Mouse (Mus musculus) forebrain, embryonic 13.5 days (tissue): ENCODE measurements around the gene Cep68. TPM values are rescaled to one million over a fixed set of nuclear protein-coding genes. Genes with fewer than 3 reads are reported as not detected.
A peak's percentile ranks its signal among the peaks of the same experiment; 100 is the strongest.

Experiments
- ATAC-seq: fragments of 200-750 bp; cut with Nextera tagmentation; 2 replicates; pipeline ENCODE4 v1.8.0; 2017
- H3K27ac ChIP-seq: fragments of 300-500 bp; sonication (generic); 2 replicates; pipeline ENCODE4 v1.5.1; 2015; ENCODE audit warnings: inconsistent platforms, mild to moderate bottlenecking, moderate library complexity
- H3K27me3 ChIP-seq: fragments of 300-500 bp; sonication (generic); 2 replicates; pipeline ENCODE4 v1.6.1; 2015; ENCODE audit warnings: mild to moderate bottlenecking, inconsistent platforms
- H3K36me3 ChIP-seq: fragments of 300-500 bp; sonication (generic); 2 replicates; pipeline ENCODE4 v1.6.1; 2015; ENCODE audit warnings: mild to moderate bottlenecking, inconsistent platforms; ENCODE audit not compliant: poor library complexity, severe bottlenecking
- H3K4me1 ChIP-seq: fragments of 300-500 bp; sonication (generic); 2 replicates; pipeline ENCODE4 v1.6.1; 2015; ENCODE audit warnings: inconsistent platforms
- H3K4me2 ChIP-seq: fragments of 300-500 bp; sonication (generic); 2 replicates; pipeline ENCODE4 v1.6.1; 2015; ENCODE audit warnings: inconsistent platforms, mild to moderate bottlenecking, moderate library complexity
- H3K4me3 ChIP-seq: fragments of 300-500 bp; sonication (generic); 2 replicates; pipeline ENCODE4 v1.5.1; 2015; ENCODE audit warnings: mild to moderate bottlenecking, inconsistent platforms
- H3K9ac ChIP-seq: fragments of 300-500 bp; sonication (generic); 2 replicates; pipeline ENCODE4 v1.6.1; 2015; ENCODE audit warnings: mild to moderate bottlenecking, inconsistent platforms
- H3K9me3 ChIP-seq: fragments of 300-500 bp; sonication (generic); replicated peaks from 2 replicates; pipeline ENCODE4 v1.6.1; 2016; ENCODE audit warnings: inconsistent platforms
- WGBS: fragments of 180-500 bp; shearing (Covaris S2); methylation state at CpG from one replicate; pipeline ENCODE4 v1.1.7; 2015; 5-methylcytosine and 5-hydroxymethylcytosine counted together
- polyA plus RNA-seq: library from polyadenylated mRNA; unstranded; fragments of >200 nt; fragmentation: Nextera tagmentation; extraction: Ambion mirVana; gene quantifications from 2 replicates; pipeline ENCODE4 v1.2.1, GENCODE M21; 2015

Cep68 gene
- polyA plus RNA-seq, 1 experiment from 2014 or later, result 25.0 TPM

- H3K27ac ChIP-seq, result no peak overlapping the region
- peaks cover 27% of the 10 kb centered on the region for H3K4me1 ChIP-seq
- peak overlapping the region; percentile 88; the same call in 1 of the 2 replicates for H3K4me2 ChIP-seq
- H3K4me3 ChIP-seq, result no peak overlapping the region
- 92% methylated on average over 6 of the region's 6 CpGs for WGBS
- no peak for ATAC-seq
- H3K9me3 ChIP-seq, result no peaks in the 10 kb centered on the region
- H3K9ac ChIP-seq, result no peak overlapping the region
- H3K27me3 ChIP-seq, result no peaks in the 10 kb centered on the region
- no peaks in the 10 kb centered on the region for H3K36me3 ChIP-seq
Measured at GRCm38 (mm10) chr11:20250476-20251178, 1.4 kb upstream of the Cep68 start.

DNA sequence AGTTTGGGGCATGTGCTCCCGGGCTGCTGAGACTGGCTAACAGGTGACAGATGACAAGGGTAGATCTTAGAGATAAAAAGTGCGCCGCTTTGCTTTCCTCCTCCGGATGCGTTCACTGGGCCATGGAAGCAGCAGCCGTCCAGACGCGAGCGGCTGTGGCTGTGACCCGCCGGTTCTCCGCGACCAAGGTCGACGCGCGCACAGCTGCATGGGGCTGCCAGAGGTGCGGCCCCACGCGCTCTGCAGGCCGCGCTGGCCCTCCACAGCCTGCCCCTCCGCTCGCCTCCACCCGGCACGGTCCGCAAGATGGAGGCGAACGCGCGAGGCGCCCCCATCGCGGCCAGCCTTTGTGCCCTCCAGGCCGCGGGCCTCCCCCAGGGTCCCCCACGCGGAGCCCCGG lies 389 bp downstream of the Cep68 start:
- under 1% methylated on average over 30 of the region's 39 CpGs for WGBS
- peak overlapping the region; percentile 95 for H3K9ac ChIP-seq
- peak overlapping the region; percentile 88 for H3K4me3 ChIP-seq
- H3K9me3 ChIP-seq, result no peaks in the 10 kb centered on the region
- peaks cover 9% of the 10 kb centered on the region for H3K36me3 ChIP-seq
- ATAC-seq, result peak; percentile 74
- peak overlapping the region; percentile 85 for H3K27ac ChIP-seq
- H3K4me1 ChIP-seq, result peaks cover 33% of the 10 kb centered on the region
- peak overlapping the region; percentile 88 for H3K4me2 ChIP-seq
- no peaks in the 10 kb centered on the region for H3K27me3 ChIP-seq

DNA sequence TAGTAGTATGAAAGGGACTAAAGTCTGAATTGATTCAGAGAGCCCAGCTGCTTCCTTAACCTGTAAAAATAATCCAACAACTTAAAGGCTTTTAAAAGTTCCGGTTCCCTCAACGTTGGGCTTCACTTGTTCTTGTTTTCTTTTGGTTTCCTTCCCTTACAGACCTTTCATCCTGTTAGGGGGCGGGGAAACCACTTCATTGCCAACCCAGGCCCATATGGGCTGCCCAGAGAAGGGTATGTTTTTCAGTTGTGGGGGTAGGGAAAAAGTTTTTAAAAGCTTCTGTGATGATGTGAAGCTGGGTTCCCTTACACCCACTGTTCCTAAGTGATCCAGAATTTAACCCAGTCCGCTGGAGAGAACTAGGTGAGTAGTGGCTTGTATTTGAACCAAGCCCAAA lies 952 bp downstream of the Cep68 start:
- WGBS, result 11% methylated on average over 4 of the region's 4 CpGs
- H3K9ac ChIP-seq, result peak overlapping the region; percentile 95

GRCm38 (mm10) chr11:20247146-20247855 lies 1.9 kb downstream of the Cep68 start:
- peaks cover 14% of the 10 kb centered on the region for H3K36me3 ChIP-seq
- ATAC-seq, result no peak
- no peak overlapping the region for H3K9ac ChIP-seq
- 85% methylated on average over 8 of the region's 8 CpGs for WGBS
- H3K27me3 ChIP-seq, result no peaks in the 10 kb centered on the region
- no peak overlapping the region for H3K4me3 ChIP-seq
- H3K4me2 ChIP-seq, result peak overlapping the region; percentile 88; the same call in 1 of the 2 replicates
- H3K4me1 ChIP-seq, result peaks cover 39% of the 10 kb centered on the region
- H3K27ac ChIP-seq, result no peak overlapping the region
- H3K9me3 ChIP-seq, result no peaks in the 10 kb centered on the region

More for the DNA sequence above, 952 bp downstream of the Cep68 start:
- ATAC-seq, result no peak
- H3K4me2 ChIP-seq, result peak overlapping the region; percentile 88
- H3K36me3 ChIP-seq, result peaks cover 9% of the 10 kb centered on the region
- H3K27me3 ChIP-seq, result no peaks in the 10 kb centered on the region
- H3K27ac ChIP-seq, result no peak overlapping the region
- H3K9me3 ChIP-seq, result no peaks in the 10 kb centered on the region
- H3K4me3 ChIP-seq, result peak overlapping the region; percentile 88
- peaks cover 37% of the 10 kb centered on the region for H3K4me1 ChIP-seq

GRCm38 (mm10) chr11:20246616-20247015 lies 2.6 kb downstream of the Cep68 start:
- Histone ChIP-seq H3K9me3 (no peaks in the 10 kb centered on the region), H3K27ac (no peak overlapping the region), H3K4me3 (no peak overlapping the region), H3K9ac (no peak overlapping the region), H3K4me1 (peaks cover 39% of the 10 kb centered on the region), H3K36me3 (peaks cover 19% of the 10 kb centered on the region), H3K4me2 (no peak overlapping the region), H3K27me3 (no peaks in the 10 kb centered on the region)
- WGBS, result 57% methylated on average over 1 of the region's 1 CpGs
- ATAC-seq, result no peak

DNA sequence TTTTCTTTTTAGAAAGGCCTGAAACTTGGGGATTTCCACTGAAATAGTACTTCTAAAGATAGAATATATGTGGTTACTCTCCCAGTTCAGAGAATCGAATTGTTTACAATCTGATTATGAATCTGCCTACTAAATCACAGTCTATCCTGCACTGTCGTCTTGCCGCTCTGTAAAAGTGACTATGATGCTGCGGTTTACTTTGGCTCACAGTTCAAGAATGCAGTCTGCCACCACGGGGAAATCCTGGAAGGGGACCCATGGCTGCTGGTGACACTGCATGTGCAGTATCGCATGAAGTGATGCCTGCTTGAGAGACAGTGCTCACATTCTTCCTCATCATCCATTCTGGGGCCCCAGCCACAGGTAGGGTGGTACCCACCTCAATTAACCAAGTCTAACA lies 3.9 kb downstream of the Cep68 start:
- H3K27ac ChIP-seq, result no peak overlapping the region
- no peak overlapping the region for H3K4me2 ChIP-seq
- H3K4me1 ChIP-seq, result peaks cover 39% of the 10 kb centered on the region
- peaks cover 32% of the 10 kb centered on the region for H3K36me3 ChIP-seq
- H3K9ac ChIP-seq, result no peak overlapping the region
- H3K27me3 ChIP-seq, result no peaks in the 10 kb centered on the region
- WGBS, result 88% methylated on average over 6 of the region's 6 CpGs
- no peak overlapping the region for H3K4me3 ChIP-seq
- H3K9me3 ChIP-seq, result no peaks in the 10 kb centered on the region
- no peak for ATAC-seq

DNA sequence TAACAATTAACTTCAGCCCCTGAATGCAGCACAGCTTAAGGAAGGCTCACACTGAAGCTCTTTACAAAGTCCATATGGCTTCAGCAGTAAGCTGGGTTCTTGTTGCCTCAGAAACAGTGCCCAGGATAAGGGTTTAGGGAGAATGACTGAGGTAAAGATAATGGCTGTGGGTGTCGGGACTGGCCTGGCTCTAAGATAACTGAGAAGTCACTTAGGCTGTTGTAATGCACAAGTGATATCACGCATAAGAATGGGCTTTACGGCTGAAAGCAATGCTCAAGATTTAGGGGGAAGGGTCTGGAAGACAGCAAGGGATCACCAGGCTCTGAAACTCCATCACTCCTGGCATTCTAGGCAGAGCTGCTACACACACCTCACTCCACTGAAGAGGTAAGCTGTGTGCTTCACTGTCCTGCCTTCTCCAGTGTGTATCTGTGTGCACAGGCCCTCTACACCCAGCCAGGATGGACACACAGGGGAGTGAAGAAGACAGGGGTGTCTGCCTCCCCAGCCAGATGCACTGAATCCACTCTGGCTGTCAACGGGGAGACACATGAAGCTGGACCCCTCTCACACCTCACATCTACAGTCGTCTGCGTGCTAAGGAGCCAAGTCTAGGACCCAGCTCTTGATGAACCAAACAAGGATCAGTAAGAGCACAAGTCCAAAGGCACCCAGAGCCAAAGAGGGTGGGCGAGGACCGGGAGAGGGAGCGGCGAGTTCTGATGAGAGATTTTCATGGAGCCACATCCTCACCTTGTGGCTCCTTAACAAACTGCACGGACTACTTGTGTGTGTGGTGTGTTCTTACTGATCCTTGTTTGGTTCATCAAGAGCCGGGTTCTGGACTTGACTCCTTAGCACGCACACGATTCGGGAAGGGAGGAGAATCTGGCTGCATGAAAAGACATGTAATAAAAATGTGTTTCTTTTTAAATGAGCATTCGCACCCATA lies 4.6 kb downstream of the Cep68 start:
- Histone ChIP-seq H3K9me3 (no peaks in the 10 kb centered on the region), H3K4me3 (no peak overlapping the region), H3K4me2 (no peak overlapping the region), H3K27ac (no peak overlapping the region), H3K4me1 (peaks cover 39% of the 10 kb centered on the region), H3K36me3 (peaks cover 39% of the 10 kb centered on the region), H3K27me3 (no peaks in the 10 kb centered on the region), H3K9ac (peak overlapping the region; percentile 8; the same call in 1 of the 2 replicates)
- WGBS, result 87% methylated on average over 16 of the region's 16 CpGs
- ATAC-seq, result no peak

DNA sequence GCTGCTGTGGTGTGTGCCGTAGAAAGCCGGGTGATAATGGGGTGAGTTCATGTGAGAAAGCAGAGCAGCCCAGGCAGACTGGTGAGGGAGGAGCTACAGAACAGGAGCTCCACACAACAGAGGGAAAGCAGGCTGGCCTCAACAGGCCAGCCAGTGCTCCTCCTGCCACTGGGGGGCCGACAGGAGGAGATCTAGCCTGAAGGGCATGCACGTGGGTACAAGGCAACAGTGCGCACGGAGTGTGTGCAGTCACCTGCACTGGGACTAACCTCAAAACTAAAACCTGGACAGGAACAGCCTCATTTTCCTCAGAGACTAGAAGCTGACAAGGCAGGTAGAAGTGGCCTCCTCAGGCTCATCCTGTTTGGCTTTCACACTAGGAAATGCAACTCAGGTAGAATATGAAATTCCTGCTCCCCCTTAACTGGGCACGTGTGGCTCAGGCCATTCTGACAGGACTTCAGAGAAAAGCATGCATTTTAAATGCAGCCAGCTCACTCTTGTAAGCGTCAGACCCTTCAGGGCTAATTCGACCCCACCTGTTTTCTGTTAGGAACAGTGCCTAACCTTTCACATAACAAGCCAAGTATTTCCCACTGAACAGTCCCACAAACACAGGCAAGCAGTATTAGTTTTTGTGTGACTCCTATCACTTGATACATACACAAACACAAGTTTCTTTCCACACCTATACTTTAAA lies 5.9 kb downstream of the Cep68 start:
- H3K4me3 ChIP-seq, result no peak overlapping the region
- H3K4me1 ChIP-seq, result peaks cover 37% of the 10 kb centered on the region
- WGBS, result 51% methylated on average over 9 of the region's 9 CpGs
- no peaks in the 10 kb centered on the region for H3K27me3 ChIP-seq
- H3K9me3 ChIP-seq, result no peaks in the 10 kb centered on the region
- peaks cover 51% of the 10 kb centered on the region for H3K36me3 ChIP-seq
- ATAC-seq, result peak; percentile 20; the same call in 1 of the 2 replicates
- H3K27ac ChIP-seq, result no peak overlapping the region
- H3K4me2 ChIP-seq, result no peak overlapping the region
- H3K9ac ChIP-seq, result no peak overlapping the region

DNA sequence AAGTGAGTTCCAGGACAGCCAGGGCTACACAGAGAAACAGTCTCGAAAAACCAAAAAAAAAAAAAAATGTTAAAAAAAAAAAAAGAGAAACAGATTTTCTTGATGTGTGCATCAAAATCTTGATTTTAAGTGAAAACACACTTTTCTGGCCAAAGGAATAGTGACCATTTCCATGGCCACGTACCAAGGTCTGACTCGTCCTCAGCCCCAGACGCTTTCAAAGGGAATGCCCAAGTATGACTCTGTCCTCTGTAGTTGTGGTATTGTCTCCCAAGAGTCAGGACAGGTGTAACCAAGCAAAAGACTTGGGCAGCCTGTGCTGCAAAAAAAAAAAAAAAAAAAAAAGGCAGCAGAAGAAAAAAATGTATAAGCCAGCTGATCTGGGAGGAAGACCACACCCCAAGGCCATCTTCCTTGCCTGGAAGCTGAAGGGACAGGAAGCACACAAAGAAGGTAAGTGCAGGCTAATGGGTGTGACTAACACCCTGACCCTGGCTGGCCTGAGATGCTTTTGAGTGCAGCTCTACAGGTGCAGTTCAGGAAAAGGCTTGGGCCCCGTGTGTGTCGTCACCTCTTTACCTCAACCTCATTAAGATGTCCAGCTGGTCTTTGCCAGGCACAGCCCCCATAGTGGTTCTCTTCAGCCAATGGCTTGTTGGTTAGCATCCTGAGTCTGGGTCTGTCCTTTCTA lies 6.7 kb downstream of the Cep68 start:
- H3K27ac ChIP-seq, result no peak overlapping the region
- H3K36me3 ChIP-seq, result peaks cover 58% of the 10 kb centered on the region
- no peak overlapping the region for H3K4me3 ChIP-seq
- H3K4me2 ChIP-seq, result no peak overlapping the region
- no peak for ATAC-seq
- no peaks in the 10 kb centered on the region for H3K9me3 ChIP-seq
- no peak overlapping the region for H3K9ac ChIP-seq
- peaks cover 28% of the 10 kb centered on the region for H3K4me1 ChIP-seq
- H3K27me3 ChIP-seq, result no peaks in the 10 kb centered on the region
- WGBS, result 86% methylated on average over 6 of the region's 6 CpGs

DNA sequence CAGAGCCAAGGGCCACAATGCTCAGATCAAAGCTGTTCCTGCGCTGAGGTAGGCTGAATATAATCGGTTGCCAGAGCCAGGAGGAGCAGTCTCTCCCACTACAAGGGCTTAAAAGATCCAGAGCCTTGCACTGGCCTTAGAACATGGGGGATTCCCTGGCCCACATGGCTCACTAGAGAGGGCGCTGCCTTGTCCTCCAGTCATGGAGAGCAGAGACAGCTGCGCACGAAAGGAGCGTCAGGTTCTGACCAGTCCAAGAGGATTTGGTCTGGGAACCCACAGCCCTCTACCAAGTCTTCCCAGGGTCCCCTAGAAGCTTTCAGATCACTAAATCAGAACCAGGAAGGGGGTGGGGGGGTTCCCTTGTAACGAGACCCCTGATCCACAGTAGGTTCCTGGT lies 7.9 kb downstream of the Cep68 start:
- Histone ChIP-seq H3K9ac (no peak overlapping the region), H3K9me3 (no peaks in the 10 kb centered on the region), H3K27me3 (no peaks in the 10 kb centered on the region), H3K4me2 (no peak overlapping the region), H3K27ac (no peak overlapping the region), H3K4me1 (peaks cover 16% of the 10 kb centered on the region), H3K4me3 (no peak overlapping the region), H3K36me3 (peaks cover 70% of the 10 kb centered on the region)
- ATAC-seq, result no peak
- 91% methylated on average over 7 of the region's 7 CpGs for WGBS

DNA sequence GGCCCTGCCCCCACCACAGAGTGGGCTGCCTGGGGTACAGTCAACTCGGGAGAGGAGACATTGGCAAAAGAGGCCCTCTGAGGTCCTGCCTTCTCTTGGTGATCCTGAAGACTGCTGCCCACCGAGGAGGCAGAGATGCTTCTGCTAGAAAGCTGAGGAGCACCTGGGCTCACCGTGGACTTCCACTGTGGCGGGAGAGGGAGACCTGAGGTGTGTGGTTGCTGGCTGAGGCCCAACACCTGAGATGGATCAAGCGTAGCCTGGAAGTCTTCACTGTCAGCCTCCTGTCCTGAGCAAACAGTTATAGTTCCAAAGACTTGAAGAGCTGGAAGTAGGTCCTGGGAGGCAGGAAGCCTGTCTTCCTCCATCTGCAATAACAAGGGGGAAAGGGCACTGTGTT lies 8.9 kb downstream of the Cep68 start:
- peaks cover 79% of the 10 kb centered on the region for H3K36me3 ChIP-seq
- no peak for ATAC-seq

More for the DNA sequence above, 8.9 kb downstream of the Cep68 start:
- Histone ChIP-seq H3K4me2 (no peak overlapping the region), H3K27ac (no peak overlapping the region), H3K4me3 (no peak overlapping the region), H3K9me3 (no peaks in the 10 kb centered on the region), H3K4me1 (peaks cover 12% of the 10 kb centered on the region; the same call in 1 of the 2 replicates), H3K9ac (no peak overlapping the region), H3K27me3 (no peaks in the 10 kb centered on the region)
- 92% methylated on average over 5 of the region's 5 CpGs for WGBS
